Mouse (Mus musculus) MEL (cell line): ENCODE results near the gene Gab2.

Source experiments
- CHD1 ChIP-seq: IDR thresholded peaks from 2 replicates; pipeline ENCODE4 v1.6.1; 2012; ENCODE audit warnings: low read depth, mild to moderate bottlenecking, inconsistent platforms, low read length, improper control_type of control experiment
- CTCF ChIP-seq, 3 experiments: IDR thresholded peaks in 2 of 3; conservative IDR thresholded peaks in 1 of 3; 2 replicates each; pipeline ENCODE4 v1.5.1; 2011 to 2012; ENCODE audit warnings: low read length in 3 of 3, low read depth in 2 of 3, mild to moderate bottlenecking in 2 of 3, improper control_type of control experiment in 1 of 3, inconsistent platforms in 1 of 3, mixed read lengths in 1 of 3, moderate library complexity in 1 of 3; ENCODE audit not compliant: control insufficient read depth in 1 of 3, insufficient read depth in 1 of 3, poor library complexity in 1 of 3, severe bottlenecking in 1 of 3
- EP300 ChIP-seq, 2 experiments: IDR thresholded peaks; 2 replicates each; pipeline ENCODE4 v1.6.1; 2011; ENCODE audit warnings: improper control_type of control experiment in 2 of 2, low read length in 2 of 2, low read depth in 1 of 2, mild to moderate bottlenecking in 1 of 2
- GABPA ChIP-seq: IDR thresholded peaks from 2 replicates; pipeline ENCODE4 v1.6.1; 2012; ENCODE audit warnings: low read depth, mild to moderate bottlenecking, inconsistent platforms, low read length, improper control_type of control experiment, moderate library complexity
- JUND ChIP-seq: IDR thresholded peaks from 2 replicates; pipeline ENCODE4 v1.6.1; 2011; ENCODE audit warnings: low read depth, mild to moderate bottlenecking, improper control_type of control experiment, low read length
- MAFK ChIP-seq: IDR thresholded peaks from 2 replicates; pipeline ENCODE4 v1.6.1; 2011; ENCODE audit warnings: low read depth, mild to moderate bottlenecking, low read length, improper control_type of control experiment, borderline replicate concordance
- MEF2A ChIP-seq: IDR thresholded peaks from 2 replicates; pipeline ENCODE4 v1.6.1; 2014; ENCODE audit warnings: low read depth, mild to moderate bottlenecking, inconsistent platforms, low read length, improper control_type of control experiment; ENCODE audit not compliant: poor library complexity, insufficient replicate concordance, severe bottlenecking; ENCODE audit errors: extremely low read depth
- POLR2A ChIP-seq, 2 experiments: IDR thresholded peaks; 2 replicates each; pipeline ENCODE4 v1.6.1; 2011 to 2012; ENCODE audit warnings: low read length in 2 of 2, mild to moderate bottlenecking in 2 of 2, control low read depth in 1 of 2, improper control_type of control experiment in 1 of 2, low read depth in 1 of 2, moderate library complexity in 1 of 2; ENCODE audit not compliant: control insufficient read depth in 1 of 2, insufficient read depth in 1 of 2, poor library complexity in 1 of 2
- POLR2AphosphoS5 ChIP-seq: IDR thresholded peaks from 2 replicates; pipeline ENCODE4 v1.6.1; 2012; ENCODE audit warnings: low read depth, borderline replicate concordance, mild to moderate bottlenecking, inconsistent platforms, low read length, moderate library complexity, mixed read lengths
- SIN3A ChIP-seq: IDR thresholded peaks from 2 replicates; pipeline ENCODE4 v1.6.1; 2012; ENCODE audit warnings: low read length, improper control_type of control experiment, inconsistent platforms
- TAL1 ChIP-seq: IDR thresholded peaks from 2 replicates; pipeline ENCODE4 v1.6.1; 2012; ENCODE audit warnings: mild to moderate bottlenecking, inconsistent platforms, low read length, moderate library complexity, mixed read lengths
- TBP ChIP-seq: IDR thresholded peaks from 2 replicates; pipeline ENCODE4 v1.8.0; 2011; ENCODE audit warnings: low read depth, low read length, improper control_type of control experiment
- ZNF384 ChIP-seq: IDR thresholded peaks from 2 replicates; pipeline ENCODE4 v1.6.1; 2012; ENCODE audit warnings: low read depth, mild to moderate bottlenecking, inconsistent platforms, low read length, improper control_type of control experiment

- TF ChIP-seq SIN3A (no peak), POLR2A (IDR thresholded peaks at IDR 0.05; ENCODE audit: control insufficient read depth in 1 of 2, insufficient read depth in 1 of 2, low read depth in 1 of 2, low read length in 2 of 2, poor library complexity in 1 of 2) (no peak), POLR2AphosphoS5 (no peak), CTCF (IDR thresholded peaks at IDR 0.05 in 2 of 3, conservative IDR thresholded peaks at IDR 0.05 in 1 of 3; ENCODE audit: control insufficient read depth in 1 of 3, insufficient read depth in 1 of 3, low read depth in 2 of 3, low read length in 3 of 3, poor library complexity in 1 of 3, severe bottlenecking in 1 of 3) (no peak), MEF2A (no peak), TBP (no peak), JUND (no peak), MAFK (no peak), ZNF384 (no peak), EP300 (IDR thresholded peaks at IDR 0.05; ENCODE audit: low read depth in 1 of 2, low read length in 2 of 2) (no peak), CHD1 (no peak), TAL1 (no peak), GABPA (no peak)
Measured at GRCm38 (mm10) chr7:97151082-97151813, 69.9 kb downstream of the Gab2 start.
